Mouse (Mus musculus) bone marrow, adult 2 months (tissue): ENCODE data around the gene Cela1. TPM values are rescaled to one million over a fixed set of nuclear protein-coding genes. Genes with fewer than 3 reads are reported as not detected.

Experiments
- H3K27ac ChIP-seq: fragments of 200-500 bp; 2 replicates; pipeline ENCODE4 v1.5.1; 2012; ENCODE audit warnings: low read depth, mild to moderate bottlenecking, control low read depth, inconsistent platforms, low read length; ENCODE audit not compliant: control insufficient read depth, poor library complexity, insufficient read depth
- H3K4me1 ChIP-seq: fragments of 200-500 bp; 2 replicates; pipeline ENCODE4 v1.6.1; 2011; ENCODE audit warnings: low read length; ENCODE audit not compliant: control insufficient read depth, insufficient read depth
- H3K4me3 ChIP-seq: fragments of 200-500 bp; replicated peaks from 2 replicates; pipeline ENCODE3; 2011; ENCODE audit warnings: mild to moderate bottlenecking, low read depth, low read length, control low read depth; ENCODE audit not compliant: control insufficient read depth
- CTCF ChIP-seq: fragments of 200-500 bp; IDR thresholded peaks from 2 replicates; pipeline ENCODE4 v1.5.1; 2011; ENCODE audit warnings: low read length, control low read depth; ENCODE audit not compliant: control insufficient read depth, insufficient read depth
- POLR2A ChIP-seq: fragments of 200-500 bp; IDR thresholded peaks from 2 replicates; pipeline ENCODE4 v1.6.1; 2011; ENCODE audit warnings: low read depth, mild to moderate bottlenecking, control low read depth, low read length, borderline replicate concordance; ENCODE audit not compliant: control insufficient read depth
- WGBS: fragments of 180-500 bp; shearing (Covaris S2); methylation state at CpG from one replicate; pipeline ENCODE4 v1.1.7; 2018; 5-methylcytosine and 5-hydroxymethylcytosine counted together
- polyA plus RNA-seq: library from polyadenylated mRNA; stranded (reverse); fragments of >200 nt; gene quantifications from 2 replicates; pipeline ENCODE4 v1.2.4, GENCODE M21; 2011; ENCODE audit warnings: low replicate concordance; ENCODE audit not compliant: missing spikeins, insufficient read depth, insufficient read length

Gene Cela1
- polyA plus RNA-seq, 1 experiment = 57.2 TPM

- H3K4me3 ChIP-seq = no peak overlapping the region
Observed at GRCm38 (mm10) chr15:100635239-100635638, 52.5 kb downstream of the Cela1 start.

DNA sequence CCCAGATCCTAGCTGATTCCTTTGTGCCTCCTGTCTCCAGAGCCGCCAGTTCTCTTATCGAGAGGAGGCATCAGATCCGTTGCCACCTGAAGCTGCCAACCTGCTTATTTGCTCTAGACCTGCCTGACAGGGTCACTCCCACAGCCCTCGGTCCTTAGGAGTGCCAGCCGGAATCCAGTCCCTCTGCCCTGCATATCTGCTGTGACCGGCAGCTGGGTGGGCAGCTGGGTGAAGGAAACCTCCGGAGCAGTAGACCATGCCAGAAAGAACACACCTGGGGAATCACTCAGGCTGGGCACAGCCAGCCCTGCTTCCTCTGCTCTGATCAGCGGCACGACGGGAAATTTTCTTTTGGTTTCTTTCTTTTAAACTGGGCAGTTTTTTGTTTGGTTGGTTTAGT is 54.4 kb downstream of the Cela1 start:
- TF ChIP-seq CTCF (no peak), POLR2A (no peak)
- peaks cover 6% of the 10 kb centered on the region for H3K4me1 ChIP-seq
- H3K27ac ChIP-seq = no peak overlapping the region
- WGBS = 65% methylated on average over 10 of the region's 10 CpGs
- H3K4me3 ChIP-seq = no peak overlapping the region

More at GRCm38 (mm10) chr15:100635239-100635638, 52.5 kb downstream of the Cela1 start:
- peaks cover 6% of the 10 kb centered on the region for H3K4me1 ChIP-seq
- TF ChIP-seq CTCF = no peak
- TF ChIP-seq POLR2A = no peak
- 7% methylated on average over 9 of the region's 9 CpGs for WGBS
- H3K27ac ChIP-seq = no peak overlapping the region

DNA sequence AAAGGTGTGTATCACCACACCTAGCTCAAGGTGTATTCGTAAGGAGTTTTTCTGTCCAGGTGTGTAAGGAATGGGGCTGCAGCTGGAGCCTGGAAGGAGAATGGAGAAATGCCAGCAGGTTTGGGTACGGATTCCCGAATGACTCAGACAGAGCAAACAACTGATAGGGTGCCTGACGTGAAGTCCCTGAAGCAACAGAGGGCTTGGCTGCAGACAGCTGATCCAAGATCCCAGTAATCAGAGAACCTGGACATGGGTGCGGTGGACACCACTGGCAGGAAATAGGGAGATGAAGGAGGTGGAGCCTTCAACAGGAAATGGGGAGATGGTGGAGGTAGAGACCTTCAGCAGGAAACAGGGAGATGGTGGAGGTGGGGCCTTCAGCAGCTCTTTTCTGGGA is 55.4 kb downstream of the Cela1 start:
- TF ChIP-seq CTCF (no peak), POLR2A (no peak)
- peaks cover 6% of the 10 kb centered on the region for H3K4me1 ChIP-seq
- no peak overlapping the region for H3K27ac ChIP-seq
- 70% methylated on average over 5 of the region's 5 CpGs for WGBS
- H3K4me3 ChIP-seq = no peak overlapping the region

DNA sequence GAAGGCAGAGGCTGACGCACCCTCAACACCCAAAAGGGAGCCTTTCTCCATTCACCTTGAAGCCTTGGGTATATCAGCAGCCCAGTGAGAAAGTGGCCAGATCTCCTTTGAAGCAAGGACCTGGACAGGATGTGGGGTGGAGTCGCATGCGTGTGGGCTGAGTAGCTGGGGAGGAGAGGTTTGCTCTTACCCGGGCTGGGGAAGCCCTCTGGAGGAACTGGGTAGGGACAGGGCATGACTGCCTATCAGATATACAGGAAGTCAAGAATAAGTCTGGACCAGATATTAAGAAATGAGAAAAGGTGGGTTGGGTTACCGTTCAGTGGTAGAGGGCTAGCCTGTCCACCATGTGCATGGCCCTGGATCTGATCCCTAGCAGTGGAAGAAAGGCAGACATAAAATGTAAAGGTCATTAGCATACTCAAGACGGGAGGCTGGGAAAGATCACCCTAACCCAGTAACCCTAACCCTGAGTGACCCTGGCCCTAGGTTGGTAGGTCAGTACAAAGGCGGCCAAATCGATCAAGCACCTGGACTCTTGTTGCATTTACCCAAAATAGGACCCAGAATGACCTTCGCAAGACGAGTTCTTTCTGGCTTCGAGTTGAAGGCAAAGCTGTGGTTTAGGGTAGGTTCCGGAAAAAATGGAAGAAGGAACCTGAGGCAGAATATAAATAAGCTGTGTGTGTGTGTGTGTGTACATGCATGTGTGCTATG is 56.1 kb downstream of the Cela1 start:
- no peak for TF ChIP-seq POLR2A
- no peak for TF ChIP-seq CTCF
- no peak overlapping the region for H3K4me3 ChIP-seq
- WGBS = 27% methylated on average over 12 of the region's 12 CpGs
- no peak overlapping the region for H3K27ac ChIP-seq
- peaks cover 5% of the 10 kb centered on the region for H3K4me1 ChIP-seq

DNA sequence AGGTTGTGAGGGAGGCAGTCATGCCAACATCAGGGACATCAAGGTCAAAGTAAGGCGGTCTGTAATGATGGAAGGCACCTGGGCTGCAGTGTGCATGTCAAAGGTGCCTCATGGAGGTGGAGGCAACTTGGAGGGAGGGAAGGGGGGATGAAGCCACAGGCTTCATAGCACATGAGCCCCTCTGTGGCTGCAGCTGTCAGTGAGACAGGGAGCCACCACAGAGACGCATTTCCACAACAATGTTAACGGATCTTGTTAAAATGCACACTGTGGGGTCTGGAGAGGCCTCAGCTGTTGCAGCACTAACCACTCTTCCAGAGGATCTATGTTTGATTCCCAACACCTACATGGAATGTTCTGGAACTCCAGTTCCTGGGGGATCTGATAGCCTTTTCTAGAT is 57.6 kb downstream of the Cela1 start:
- TF ChIP-seq CTCF = no peak
- TF ChIP-seq POLR2A = no peak
- H3K4me1 ChIP-seq = peaks cover 5% of the 10 kb centered on the region
- no peak overlapping the region for H3K4me3 ChIP-seq
- WGBS = 84% methylated on average over 3 of the region's 3 CpGs
- no peak overlapping the region for H3K27ac ChIP-seq

- H3K27ac ChIP-seq = no peak overlapping the region
- 71% methylated on average over 7 of the region's 7 CpGs for WGBS
- H3K4me1 ChIP-seq = peaks cover 5% of the 10 kb centered on the region
- TF ChIP-seq CTCF (no peak), POLR2A (no peak)
- no peak overlapping the region for H3K4me3 ChIP-seq
Observed at GRCm38 (mm10) chr15:100628797-100629196, 58.9 kb downstream of the Cela1 start.

- TF ChIP-seq POLR2A (no peak), CTCF (no peak)
- 69% methylated on average over 11 of the region's 11 CpGs for WGBS
- Histone ChIP-seq H3K27ac (no peak overlapping the region), H3K4me3 (no peak overlapping the region), H3K4me1 (peaks cover 3% of the 10 kb centered on the region)
Observed at GRCm38 (mm10) chr15:100627774-100628370, 59.8 kb downstream of the Cela1 start.

- no peak overlapping the region for H3K27ac ChIP-seq
- H3K4me1 ChIP-seq = peaks cover 3% of the 10 kb centered on the region
- TF ChIP-seq POLR2A = no peak
- no peak overlapping the region for H3K4me3 ChIP-seq
- 51% methylated on average over 10 of the region's 10 CpGs for WGBS
Observed at GRCm38 (mm10) chr15:100627287-100627686, 60.4 kb downstream of the Cela1 start.

DNA sequence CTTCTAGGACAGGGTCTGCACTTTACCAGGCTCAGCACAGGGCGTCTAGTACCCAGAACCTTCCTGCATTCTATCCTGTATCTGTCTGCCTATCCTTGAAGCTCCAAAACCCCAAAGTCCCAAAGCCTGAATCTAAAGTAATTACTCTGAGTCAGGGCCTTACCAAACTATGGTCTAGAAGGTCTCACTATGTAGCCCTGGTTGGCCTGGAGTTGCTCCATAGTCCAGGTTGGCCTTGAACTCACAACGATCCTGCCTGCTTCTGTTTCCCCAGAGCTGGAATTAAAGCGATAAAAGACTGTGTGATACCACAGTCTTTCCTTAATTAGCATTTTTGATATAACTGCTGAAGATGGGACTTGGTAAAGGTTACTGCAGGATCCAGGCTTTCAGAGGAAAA is 63.3 kb downstream of the Cela1 start:
- TF ChIP-seq CTCF = no peak
- TF ChIP-seq POLR2A = no peak
- Histone ChIP-seq H3K27ac (no peak overlapping the region), H3K4me1 (0 out of 2 replicates have a peak, but pooled peaks cover 1% of the 10 kb centered on the region), H3K4me3 (no peak overlapping the region)
- 89% methylated on average over 3 of the region's 3 CpGs for WGBS

Other genes with a start within 250 kb of the Cela1 start
- 10.9 and 19.1 TPM in 2 replicates for gene Letmd1, start 218.9 kb downstream of the Cela1 start, polyA plus RNA-seq
- gene Csrnp2, start 192.4 kb downstream of the Cela1 start, polyA plus RNA-seq = 0.43 and 3.0 TPM in 2 replicates
- 9.5 and 11.8 TPM in 2 replicates for gene Tfcp2, start 135.9 kb downstream of the Cela1 start, polyA plus RNA-seq
- 5.9 and 7.7 TPM in 2 replicates for gene Pou6f1, start 87.9 kb downstream of the Cela1 start, polyA plus RNA-seq
- gene Dazap2, start 72.6 kb downstream of the Cela1 start, polyA plus RNA-seq = 121 and 138 TPM in 2 replicates
- 7.3 and 8.7 TPM in 2 replicates for gene Smagp, start 51.0 kb downstream of the Cela1 start, polyA plus RNA-seq
- 72.6 and 139 TPM in 2 replicates for gene Bin2, start 18.4 kb downstream of the Cela1 start, polyA plus RNA-seq
- 4.4 and 11.8 TPM in 2 replicates for gene Galnt6, start 41.5 kb upstream of the Cela1 start, polyA plus RNA-seq
- gene Slc4a8, start 73.8 kb upstream of the Cela1 start, polyA plus RNA-seq = 0.84 and 5.2 TPM in 2 replicates
- not detected in 2 replicates for gene Scn8a, start 181.9 kb upstream of the Cela1 start, polyA plus RNA-seq